Mouse (Mus musculus) testis, adult 2 months (tissue): ENCODE data around the gene Cd177.

Source experiments
- CTCF ChIP-seq: fragments of 200-500 bp; IDR thresholded peaks from 2 replicates; pipeline ENCODE4 v1.5.1; 2012; ENCODE audit warnings: low read depth, mild to moderate bottlenecking, inconsistent platforms, low read length, moderate library complexity; ENCODE audit not compliant: control insufficient read depth, insufficient read depth, insufficient replicate concordance
- POLR2A ChIP-seq: fragments of 200-500 bp; IDR thresholded peaks from 2 replicates; pipeline ENCODE4 v1.6.1; 2012; ENCODE audit warnings: low read depth, mild to moderate bottlenecking, inconsistent platforms, low read length, moderate library complexity; ENCODE audit not compliant: control insufficient read depth

- TF ChIP-seq CTCF (no peak), POLR2A (no peak)
Measured at GRCm38 (mm10) chr7:24753476-24753875, 6.6 kb downstream of the Cd177 start.
